Mouse (Mus musculus) heart, embryonic 13.5 days (tissue): ENCODE measurements around the gene Coro1c. TPM values are rescaled to one million over a fixed set of nuclear protein-coding genes. Genes with fewer than 3 reads are reported as not detected.

Experiments used
- ATAC-seq: fragments of 200-750 bp; cut with Nextera tagmentation; 2 replicates; pipeline ENCODE4 v1.8.0; 2017; ENCODE audit warnings: moderate TSS enrichment; ENCODE audit not compliant: insufficient number of reproducible peaks, low FRiP score, low TSS enrichment; ENCODE audit errors: extremely low read depth
- H3K27ac ChIP-seq: fragments of 300-500 bp; sonication (generic); replicated peaks from 2 replicates; pipeline ENCODE4 v1.5.1; 2015; ENCODE audit warnings: moderate library complexity, mild to moderate bottlenecking, inconsistent platforms
- H3K27me3 ChIP-seq: fragments of 300-500 bp; sonication (generic); replicated peaks from 2 replicates; pipeline ENCODE4 v1.6.1; 2015; ENCODE audit warnings: mild to moderate bottlenecking, inconsistent platforms
- H3K36me3 ChIP-seq: fragments of 300-500 bp; sonication (generic); 2 replicates; pipeline ENCODE4 v1.6.1; 2015; ENCODE audit warnings: mild to moderate bottlenecking, inconsistent platforms
- H3K4me1 ChIP-seq: fragments of 300-500 bp; sonication (generic); 2 replicates; pipeline ENCODE4 v1.6.1; 2015; ENCODE audit warnings: inconsistent platforms
- H3K4me2 ChIP-seq: fragments of 300-500 bp; sonication (generic); 2 replicates; pipeline ENCODE4 v1.6.1; 2015; ENCODE audit warnings: inconsistent platforms, mild to moderate bottlenecking, moderate library complexity
- H3K4me3 ChIP-seq: fragments of 300-500 bp; sonication (generic); 2 replicates; pipeline ENCODE4 v1.5.1; 2015; ENCODE audit warnings: moderate library complexity, mild to moderate bottlenecking, inconsistent platforms
- H3K9ac ChIP-seq: fragments of 300-500 bp; sonication (generic); 2 replicates; pipeline ENCODE4 v1.6.1; 2015; ENCODE audit warnings: inconsistent platforms, mild to moderate bottlenecking, moderate library complexity
- H3K9me3 ChIP-seq: fragments of 300-500 bp; sonication (generic); 2 replicates; pipeline ENCODE4 v1.6.1; 2016; ENCODE audit warnings: inconsistent platforms
- WGBS: fragments of 180-500 bp; shearing (Covaris S2); methylation state at CpG from one replicate; pipeline ENCODE4 v1.1.7; 2015; ENCODE audit warnings: mixed read lengths; 5-methylcytosine and 5-hydroxymethylcytosine counted together
- polyA plus RNA-seq: library from polyadenylated mRNA; unstranded; fragments of >200 nt; fragmentation: Nextera tagmentation; extraction: Ambion mirVana; gene quantifications from 2 replicates; pipeline ENCODE4 v1.2.1, GENCODE M21; 2015

Gene Coro1c
- polyA plus RNA-seq, 1 experiment from 2014 or later, result 99.4 TPM

DNA sequence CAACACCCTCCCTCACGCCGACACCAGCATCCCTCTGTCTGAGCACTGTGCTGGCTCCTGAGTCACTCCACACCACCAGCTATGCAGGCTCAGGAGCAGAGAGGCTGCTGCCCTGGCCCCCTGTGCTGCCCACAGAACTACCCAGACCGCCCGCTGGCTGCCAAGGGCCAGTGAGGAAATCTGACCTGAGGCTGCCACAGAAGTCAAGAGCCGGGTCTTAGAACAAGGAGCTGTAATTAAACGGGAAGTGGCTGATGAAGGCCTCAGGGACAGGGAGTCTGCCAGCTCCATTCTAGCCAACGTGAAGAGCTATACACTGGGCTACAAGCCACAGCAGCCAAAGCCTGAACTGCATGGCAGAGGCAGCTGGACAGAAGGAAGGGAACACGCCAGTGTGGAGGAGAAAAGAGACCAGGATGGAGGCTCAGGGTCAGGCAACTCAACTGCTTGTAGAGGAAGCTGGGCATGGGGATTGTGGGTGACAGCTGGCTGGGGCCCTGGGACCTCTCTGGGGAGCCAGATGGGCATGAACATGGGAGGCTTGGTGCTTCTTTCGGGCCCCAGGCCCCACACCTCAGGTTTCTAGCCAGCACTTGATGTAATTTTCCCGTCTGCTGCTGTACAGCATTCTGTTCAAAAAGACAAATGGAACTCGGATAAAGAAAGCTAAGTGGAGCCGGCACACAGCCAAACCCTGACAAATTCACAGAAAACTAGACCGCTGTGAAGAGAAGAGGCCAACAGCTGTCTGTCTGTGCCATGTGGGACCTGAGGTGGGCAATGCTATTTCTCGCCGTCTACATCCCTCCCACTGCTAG is 25.8 kb downstream of the Coro1c start:
- H3K9me3 ChIP-seq, result no peaks in the 10 kb centered on the region
- ATAC-seq, result no peak
- H3K4me3 ChIP-seq, result no peak overlapping the region
- peak overlapping the region; percentile 70 for H3K27ac ChIP-seq
- peaks cover 46% of the 10 kb centered on the region for H3K36me3 ChIP-seq
- peaks cover 80% of the 10 kb centered on the region for H3K4me1 ChIP-seq
- no peaks in the 10 kb centered on the region for H3K27me3 ChIP-seq
- H3K4me2 ChIP-seq, result no peak overlapping the region
- 59% methylated on average over 15 of the region's 15 CpGs for WGBS
- peak overlapping the region; percentile 67 for H3K9ac ChIP-seq

DNA sequence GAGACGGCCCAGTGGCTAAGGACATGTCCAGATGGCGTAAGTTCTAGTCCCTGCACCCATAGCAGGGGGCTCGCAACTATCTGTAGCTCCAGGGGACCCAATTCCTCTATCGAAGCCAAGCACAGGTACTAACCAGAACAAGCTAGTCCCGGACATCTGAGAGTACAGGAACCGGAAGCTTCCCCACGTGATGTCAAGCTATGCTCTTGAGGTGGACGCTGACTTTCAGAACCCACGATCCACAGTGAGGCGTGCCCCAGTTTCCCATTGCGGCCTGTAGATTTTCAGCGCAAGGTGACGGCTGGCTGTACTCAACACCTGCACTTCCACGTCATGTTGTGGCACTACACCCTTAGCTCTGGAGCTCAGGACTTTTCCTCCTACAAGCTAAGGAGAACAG is 27.4 kb downstream of the Coro1c start:
- Histone ChIP-seq H3K4me1 (peaks cover 86% of the 10 kb centered on the region), H3K27me3 (no peaks in the 10 kb centered on the region), H3K27ac (no peak overlapping the region), H3K9me3 (no peaks in the 10 kb centered on the region), H3K4me3 (no peak overlapping the region), H3K4me2 (no peak overlapping the region), H3K36me3 (peaks cover 60% of the 10 kb centered on the region), H3K9ac (no peak overlapping the region)
- no peak for ATAC-seq
- WGBS, result 90% methylated on average over 14 of the region's 14 CpGs

DNA sequence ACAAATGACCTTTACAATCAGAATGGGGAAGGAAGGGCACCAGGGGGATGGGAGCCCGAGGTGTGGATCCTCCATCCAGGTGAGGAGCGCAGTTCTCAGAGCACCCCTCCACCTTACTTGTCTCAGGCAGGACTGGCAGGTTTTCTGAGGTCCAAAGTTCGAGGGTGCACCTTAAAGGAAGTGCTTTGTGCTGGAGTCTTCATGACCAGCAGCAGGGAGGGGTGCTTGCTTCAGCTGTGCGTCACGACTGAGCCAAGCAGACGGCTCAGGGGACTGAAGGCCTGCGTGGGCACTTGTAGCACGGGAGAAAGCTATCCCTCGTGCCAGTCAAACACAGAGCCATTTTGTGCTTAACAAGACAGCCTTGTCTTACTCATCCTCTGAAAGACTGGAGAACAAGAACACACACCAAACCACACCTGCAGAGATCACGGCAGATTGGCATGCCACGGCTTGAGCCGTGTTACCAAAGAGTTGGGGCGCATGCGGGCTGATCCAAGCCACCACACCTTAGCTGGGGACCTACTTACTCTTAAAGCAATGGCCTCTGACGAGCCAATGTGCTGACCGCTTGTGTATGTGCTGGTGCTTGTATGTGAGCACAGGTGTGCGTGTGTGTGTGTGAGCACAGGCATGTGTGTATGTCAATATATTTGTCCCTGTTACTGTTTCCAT is 29.5 kb downstream of the Coro1c start:
- H3K9me3 ChIP-seq, result no peaks in the 10 kb centered on the region
- H3K9ac ChIP-seq, result 0 out of 2 replicates have a peak overlapping the region, but pooled peaks have one; percentile 1
- no peak overlapping the region for H3K4me2 ChIP-seq
- H3K36me3 ChIP-seq, result peaks cover 72% of the 10 kb centered on the region
- peaks cover 87% of the 10 kb centered on the region for H3K4me1 ChIP-seq
- no peaks in the 10 kb centered on the region for H3K27me3 ChIP-seq
- WGBS, result 88% methylated on average over 17 of the region's 17 CpGs
- peak overlapping the region; percentile 5; the same call in 1 of the 2 replicates for H3K27ac ChIP-seq
- no peak overlapping the region for H3K4me3 ChIP-seq
- no peak for ATAC-seq

DNA sequence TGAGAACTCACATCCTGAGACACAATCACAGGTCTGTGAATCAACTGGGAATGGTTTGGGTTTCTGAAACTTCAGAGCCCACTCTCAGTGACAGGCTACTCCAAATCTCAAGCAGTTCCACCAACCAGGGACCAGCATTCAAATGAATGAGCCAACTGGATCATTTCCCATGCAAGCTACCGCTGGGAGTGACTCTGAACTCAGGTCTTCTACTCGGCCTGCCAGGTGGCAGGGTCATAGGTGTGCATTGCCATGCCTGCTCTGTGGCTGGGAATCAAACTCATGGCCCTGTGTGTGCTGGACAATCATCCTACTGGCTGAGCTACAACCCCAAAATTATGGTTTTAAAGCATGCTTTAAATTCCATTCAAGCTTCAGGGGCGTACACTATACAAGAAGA is 31.0 kb downstream of the Coro1c start:
- Histone ChIP-seq H3K27ac (no peak overlapping the region), H3K27me3 (no peaks in the 10 kb centered on the region), H3K36me3 (peaks cover 74% of the 10 kb centered on the region), H3K9me3 (no peaks in the 10 kb centered on the region), H3K9ac (no peak overlapping the region), H3K4me2 (no peak overlapping the region), H3K4me1 (peaks cover 86% of the 10 kb centered on the region), H3K4me3 (no peak overlapping the region)
- WGBS, result 64% methylated on average over 3 of the region's 3 CpGs
- no peak for ATAC-seq

DNA sequence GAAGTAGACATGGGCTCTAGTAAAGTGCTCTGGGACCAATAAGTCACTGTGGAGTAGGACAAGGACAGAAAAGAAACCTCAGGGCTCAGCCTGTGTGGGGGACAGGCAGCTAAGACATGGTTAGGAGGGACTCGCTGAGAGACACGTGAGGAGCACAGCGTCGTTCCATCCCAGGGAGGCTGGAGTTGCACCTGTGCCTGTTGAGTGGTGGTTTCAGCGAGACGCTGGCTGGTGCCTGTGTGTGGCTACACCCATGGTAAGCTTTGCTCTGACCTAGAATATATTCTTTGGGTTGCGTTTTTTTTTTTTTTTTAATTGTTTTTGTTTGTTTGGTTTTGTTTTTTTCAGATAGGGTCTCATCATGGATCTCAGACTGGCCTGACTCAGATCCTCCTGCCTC is 32.4 kb downstream of the Coro1c start:
- Histone ChIP-seq H3K4me1 (peaks cover 87% of the 10 kb centered on the region), H3K9ac (peak overlapping the region; percentile 33), H3K27me3 (no peaks in the 10 kb centered on the region), H3K27ac (peak overlapping the region; percentile 32; the same call in 1 of the 2 replicates), H3K36me3 (peaks cover 64% of the 10 kb centered on the region), H3K4me2 (no peak overlapping the region), H3K4me3 (no peak overlapping the region), H3K9me3 (no peaks in the 10 kb centered on the region)
- 80% methylated on average over 7 of the region's 7 CpGs for WGBS
- ATAC-seq, result no peak

DNA sequence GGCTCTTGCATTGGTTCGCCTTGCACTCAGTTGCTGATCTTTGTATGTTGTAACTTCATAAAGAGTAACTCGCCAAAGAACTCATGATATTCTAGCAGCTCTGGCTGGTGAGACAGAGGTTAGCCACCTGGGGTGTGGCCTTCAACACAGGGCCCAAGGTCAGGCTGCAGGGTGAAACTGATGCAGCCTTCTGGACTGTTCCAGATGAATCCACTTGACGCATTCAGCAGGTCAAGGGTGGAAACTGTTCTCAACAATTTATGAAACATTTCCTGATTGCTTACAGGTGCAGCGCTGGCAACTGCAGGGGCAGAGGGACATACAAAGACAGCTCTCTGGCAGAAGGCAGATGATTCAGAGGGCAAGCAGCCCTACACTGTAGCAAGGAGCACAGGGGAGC is 32.9 kb downstream of the Coro1c start:
- Histone ChIP-seq H3K4me3 (no peak overlapping the region), H3K36me3 (peaks cover 58% of the 10 kb centered on the region), H3K9me3 (no peaks in the 10 kb centered on the region), H3K27ac (peak overlapping the region; percentile 32; the same call in 1 of the 2 replicates), H3K4me1 (peaks cover 87% of the 10 kb centered on the region), H3K9ac (peak overlapping the region; percentile 33), H3K27me3 (no peaks in the 10 kb centered on the region), H3K4me2 (no peak overlapping the region)
- no peak for ATAC-seq
- WGBS, result 88% methylated on average over 4 of the region's 4 CpGs

DNA sequence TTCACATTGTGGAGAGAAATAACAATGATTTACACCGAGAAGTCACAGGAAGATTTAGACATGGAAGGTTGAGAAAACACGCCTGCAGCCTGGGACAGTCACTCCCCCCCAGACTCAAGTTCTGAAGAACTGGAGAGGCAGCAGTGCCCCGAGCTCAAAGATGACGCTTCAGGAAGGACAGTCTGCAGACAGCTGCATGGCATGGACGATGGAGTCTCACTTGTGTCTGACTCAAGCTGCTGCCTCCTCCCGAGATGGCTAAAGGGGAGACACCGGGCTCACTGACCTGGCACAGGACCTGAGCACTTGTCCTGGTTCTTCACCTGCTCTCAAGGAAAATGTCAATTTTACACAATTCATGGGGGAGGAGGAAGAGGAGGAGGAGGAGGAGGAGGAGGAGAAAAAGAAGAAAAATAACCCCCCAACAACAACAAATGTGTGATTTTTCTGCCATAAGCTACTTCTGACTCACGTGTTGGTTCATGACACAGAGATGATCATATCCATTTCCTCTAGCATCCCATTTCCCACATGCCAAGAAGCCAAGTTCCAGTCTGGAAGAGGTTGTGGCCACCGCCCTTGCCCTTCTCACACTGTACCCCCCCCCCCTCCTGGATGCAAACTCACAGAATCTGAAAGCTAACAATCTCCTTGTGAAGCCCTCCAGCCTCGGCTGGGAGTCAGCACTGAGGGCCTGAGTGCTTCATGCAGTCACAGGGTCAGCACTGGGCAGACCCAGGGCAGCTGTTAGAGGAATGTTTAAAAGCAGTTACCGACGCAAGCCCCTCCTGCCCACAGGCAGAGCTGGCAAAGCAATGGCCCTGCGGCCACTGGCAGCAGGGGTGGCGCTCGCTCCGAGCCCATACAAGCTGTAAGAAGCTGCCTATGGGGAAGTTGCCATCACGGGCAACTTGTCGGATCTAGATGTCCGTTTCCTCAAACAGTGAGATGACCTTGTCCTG is 34.2 kb downstream of the Coro1c start:
- Histone ChIP-seq H3K4me2 (peak overlapping the region; percentile 68), H3K36me3 (peaks cover 47% of the 10 kb centered on the region), H3K9ac (peak overlapping the region; percentile 83), H3K4me1 (peaks cover 96% of the 10 kb centered on the region), H3K27ac (peak overlapping the region; percentile 96), H3K9me3 (no peaks in the 10 kb centered on the region), H3K27me3 (no peaks in the 10 kb centered on the region), H3K4me3 (peak overlapping the region; percentile 42)
- ATAC-seq, result no peak
- 55% methylated on average over 19 of the region's 19 CpGs for WGBS

DNA sequence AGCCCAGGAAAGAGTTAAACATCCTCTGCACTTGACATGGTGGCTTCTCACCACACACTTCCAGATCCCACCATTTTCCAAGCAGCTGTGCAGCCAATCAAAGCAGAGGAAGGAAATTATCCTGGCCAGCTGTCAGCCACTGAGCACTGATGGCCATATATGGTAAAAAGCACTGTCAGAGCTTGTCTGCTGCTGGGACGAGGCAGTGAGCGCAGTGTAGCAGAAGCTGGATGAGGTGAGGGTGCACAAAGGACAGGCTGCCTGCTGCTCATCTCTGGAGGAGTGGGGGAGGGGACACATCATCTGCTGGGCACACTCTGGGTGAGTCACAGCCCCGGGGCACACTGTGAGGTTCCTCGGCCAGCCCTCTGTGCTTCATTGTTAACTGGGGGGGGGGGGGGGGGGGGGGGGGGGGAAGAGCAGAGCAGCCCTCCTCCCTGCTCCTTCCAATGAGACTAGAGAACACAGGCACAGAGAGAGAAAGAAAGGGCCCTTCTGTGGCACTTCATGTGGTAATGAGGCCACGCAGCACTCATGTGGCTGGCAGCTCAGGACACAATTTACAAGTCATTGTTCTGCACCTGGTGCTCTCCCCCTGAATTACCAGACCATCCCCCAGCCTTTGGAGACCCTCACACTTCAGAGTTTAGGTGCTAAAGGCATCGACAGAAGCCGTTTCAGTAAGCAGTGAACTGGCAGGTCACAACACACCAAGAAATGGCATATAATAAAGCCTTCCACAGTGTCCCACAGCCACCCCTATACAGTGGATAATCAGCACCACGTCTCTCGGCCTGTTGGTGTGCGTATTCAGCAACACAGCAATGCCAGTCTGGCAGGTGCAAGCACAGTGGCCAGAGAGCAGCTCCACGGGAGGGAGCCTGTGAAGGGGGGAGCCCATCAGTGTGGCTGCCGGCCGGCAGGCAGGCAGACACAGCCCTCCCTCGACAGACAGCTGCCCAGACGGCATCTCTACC is 35.3 kb downstream of the Coro1c start:
- no peaks in the 10 kb centered on the region for H3K27me3 ChIP-seq
- H3K9ac ChIP-seq, result peak overlapping the region; percentile 83
- WGBS, result 8% methylated on average over 15 of the region's 15 CpGs
- H3K4me3 ChIP-seq, result peak overlapping the region; percentile 42
- H3K36me3 ChIP-seq, result peaks cover 36% of the 10 kb centered on the region
- H3K9me3 ChIP-seq, result no peaks in the 10 kb centered on the region
- peak; percentile 58 for ATAC-seq
- peak overlapping the region; percentile 96 for H3K27ac ChIP-seq
- peaks cover 96% of the 10 kb centered on the region for H3K4me1 ChIP-seq
- H3K4me2 ChIP-seq, result peak overlapping the region; percentile 68

DNA sequence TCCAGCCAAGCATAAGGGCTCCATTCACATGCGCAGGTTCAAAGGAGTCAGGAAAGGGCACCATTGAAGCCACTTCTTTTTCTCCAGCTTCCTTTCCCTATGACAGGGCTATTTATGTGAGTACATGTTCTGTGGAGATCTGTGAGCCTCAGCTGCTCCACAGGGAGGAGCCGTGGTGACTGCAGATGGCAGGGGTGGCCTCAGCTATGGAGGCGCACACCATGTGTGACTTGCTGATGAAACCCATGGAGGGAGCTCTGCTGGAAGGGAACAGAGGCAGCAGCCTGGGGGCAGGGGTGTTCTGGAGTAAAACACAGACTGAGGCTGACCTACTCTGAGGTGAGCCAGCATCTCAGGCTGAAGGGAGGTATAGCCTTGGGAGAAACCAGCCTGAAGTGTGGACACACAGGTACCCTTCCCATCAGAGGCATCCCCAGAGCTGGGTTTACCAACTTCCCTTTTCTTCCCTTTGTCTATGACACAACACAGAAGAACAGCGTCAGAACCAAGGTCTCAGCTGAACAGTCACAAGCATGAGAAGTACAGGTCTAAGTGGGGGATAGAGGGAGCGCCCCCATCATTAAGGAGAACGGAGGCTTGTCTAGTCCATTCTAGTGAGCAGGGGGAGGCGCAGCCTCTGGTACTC is 36.5 kb downstream of the Coro1c start:
- peaks cover 25% of the 10 kb centered on the region for H3K36me3 ChIP-seq
- no peak overlapping the region for H3K4me2 ChIP-seq
- no peaks in the 10 kb centered on the region for H3K27me3 ChIP-seq
- H3K4me1 ChIP-seq, result peaks cover 94% of the 10 kb centered on the region
- WGBS, result 76% methylated on average over 7 of the region's 7 CpGs
- peak overlapping the region; percentile 96 for H3K27ac ChIP-seq
- peak overlapping the region; percentile 67 for H3K9ac ChIP-seq
- H3K4me3 ChIP-seq, result no peak overlapping the region
- ATAC-seq, result no peak
- H3K9me3 ChIP-seq, result no peaks in the 10 kb centered on the region
